Mouse (Mus musculus) intestine, embryonic 15.5 days (tissue): ENCODE measurements around the gene Btbd10. TPM values are rescaled to one million over a fixed set of nuclear protein-coding genes. Genes with fewer than 3 reads are reported as not detected.

Experiments
- polyA plus RNA-seq: library from polyadenylated mRNA; unstranded; fragments of >200 nt; fragmentation: Nextera tagmentation; extraction: Ambion mirVana; gene quantifications from 2 replicates; pipeline ENCODE4 v1.2.1, GENCODE M21; 2015

The Btbd10 gene
- polyA plus RNA-seq, 1 experiment from 2014 or later = 17.0 TPM

Other genes starting within 250 kb of the Btbd10 start
- 8.4 and 8.5 TPM in 2 replicates for gene Arntl, start 161.9 kb downstream of the Btbd10 start, polyA plus RNA-seq
- gene Pth, start 19.2 kb upstream of the Btbd10 start, polyA plus RNA-seq = not detected in 2 replicates
- gene Far1, start 144.4 kb upstream of the Btbd10 start, polyA plus RNA-seq = 52.2 and 63.2 TPM in 2 replicates